Mouse (Mus musculus) right cerebral cortex, adult 2 months (tissue): Measurements from ENCODE around the gene Stxbp4.

ENCODE experiments used
- DNase-seq, 2 experiments: peaks; one replicate each; pipeline ENCODE4 v3.0.0; 2021 to 2022; ENCODE audit warnings: low spot score in 2 of 2

Stxbp4 gene

GRCm38 (mm10) chr11:90558359-90559047 is 79.4 kb downstream of the Stxbp4 start:
- DNase-seq, result no peak

- DNase-seq, result no peak
These were observed 81.4 kb downstream of the Stxbp4 start for GRCm38 (mm10) chr11:90556517-90556916.

- no peak for DNase-seq
These were observed 83.9 kb downstream of the Stxbp4 start for GRCm38 (mm10) chr11:90553963-90554362.

- no peak for DNase-seq
These were observed 85.3 kb downstream of the Stxbp4 start for GRCm38 (mm10) chr11:90552303-90553201.

- peak; percentile 35 to 60 for DNase-seq
These were observed 89.3 kb downstream of the Stxbp4 start for GRCm38 (mm10) chr11:90548560-90548959.

GRCm38 (mm10) chr11:90538636-90539263 is 99.1 kb downstream of the Stxbp4 start:
- no peak for DNase-seq

GRCm38 (mm10) chr11:90525311-90525710 is 112.6 kb downstream of the Stxbp4 start:
- DNase-seq, result no peak

- peak; percentile 49 to 54 for DNase-seq
These were observed 116.8 kb downstream of the Stxbp4 start for GRCm38 (mm10) chr11:90521040-90521439.

- no peak for DNase-seq
These were observed 120.1 kb downstream of the Stxbp4 start for GRCm38 (mm10) chr11:90517750-90518149.

GRCm38 (mm10) chr11:90512538-90513219 is 125.2 kb downstream of the Stxbp4 start:
- peak; percentile 15 to 22 for DNase-seq

GRCm38 (mm10) chr11:90501846-90502245 is 136.0 kb downstream of the Stxbp4 start:
- DNase-seq, result no peak

GRCm38 (mm10) chr11:90499918-90500317 is 138.0 kb downstream of the Stxbp4 start:
- DNase-seq, result no peak

- DNase-seq, result no peak
These were observed 139.4 kb downstream of the Stxbp4 start for GRCm38 (mm10) chr11:90498461-90498860.

- no peak for DNase-seq
These were observed 142.9 kb downstream of the Stxbp4 start for GRCm38 (mm10) chr11:90494981-90495380.

- DNase-seq, result no peak
These were observed 145.4 kb downstream of the Stxbp4 start for GRCm38 (mm10) chr11:90492511-90492910.

GRCm38 (mm10) chr11:90489166-90489565 is 148.7 kb downstream of the Stxbp4 start:
- no peak for DNase-seq

GRCm38 (mm10) chr11:90487686-90488085 is 150.2 kb downstream of the Stxbp4 start:
- DNase-seq, result no peak

- DNase-seq, result no peak
These were observed 152.9 kb downstream of the Stxbp4 start for GRCm38 (mm10) chr11:90484750-90485637.

GRCm38 (mm10) chr11:90483766-90484165 is 154.1 kb downstream of the Stxbp4 start:
- DNase-seq, result no peak

- no peak for DNase-seq
These were observed 156.1 kb downstream of the Stxbp4 start for GRCm38 (mm10) chr11:90481828-90482227.

GRCm38 (mm10) chr11:90470271-90470670 is 167.6 kb downstream of the Stxbp4 start:
- DNase-seq, result no peak
